Mouse (Mus musculus) CD4-positive, CD25-positive, alpha-beta regulatory T cell, adult 2 months (primary cell): ENCODE measurements around the gene Gm10801.
"Not testable (repeated sequence)": the region's sequence is repeated elsewhere in the genome, so short reads cannot be mapped to it uniquely, and the experiment has no call there.

Experiments
- DNase-seq: peaks from one replicate; pipeline ENCODE4 v3.0.0-alpha.2; 2012; ENCODE audit warnings: low read depth, low spot score

Gm10801 gene

DNA sequence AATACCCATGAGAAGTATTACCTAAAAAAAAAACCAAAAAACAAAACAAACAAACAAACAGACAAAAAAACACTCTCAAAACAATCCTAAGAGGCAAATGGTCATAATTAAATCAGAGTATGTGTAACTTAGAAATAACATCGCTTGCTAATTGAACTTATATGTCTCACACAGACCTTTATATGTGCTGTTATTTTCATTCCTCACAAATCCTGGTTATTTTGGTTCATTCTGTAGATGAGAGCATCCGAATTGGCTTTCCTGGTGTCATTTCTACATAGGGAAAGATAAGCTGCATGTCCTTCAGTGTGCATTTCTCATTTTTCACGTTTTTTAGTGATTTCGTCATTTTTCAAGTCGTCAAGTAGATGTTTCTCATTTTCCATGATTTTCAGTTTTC lies at the start of gene Gm10801:
Gene Gm10801, plus strand, starts transcription at position 301 of the 400 bp plus-strand sequence.
- not testable (repeated sequence) for DNase-seq

DNA sequence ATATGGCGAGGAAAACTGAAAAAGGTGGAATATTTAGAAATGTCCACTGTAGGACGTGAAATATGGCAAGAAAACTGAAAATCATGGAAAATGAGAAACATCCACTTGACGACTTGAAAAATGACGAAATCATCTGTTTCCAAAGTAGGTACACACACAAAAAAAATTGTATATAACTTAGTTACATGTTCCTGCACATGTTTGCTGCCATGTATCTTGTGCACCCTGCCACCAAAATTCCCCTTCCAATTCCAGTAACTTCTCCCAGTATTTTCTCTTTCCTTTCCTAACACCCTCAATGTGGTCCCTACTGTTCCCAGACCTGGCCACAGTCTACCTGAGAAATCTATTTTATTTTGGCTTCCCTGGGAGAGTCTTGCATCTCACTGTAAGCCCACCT lies 5.2 kb downstream of the Gm10801 start, which contains the start of gene Gm10800:
Gene Gm10800, minus strand, starts transcription at position 101 of the 400 bp plus-strand sequence.
- DNase-seq: not testable (repeated sequence)

DNA sequence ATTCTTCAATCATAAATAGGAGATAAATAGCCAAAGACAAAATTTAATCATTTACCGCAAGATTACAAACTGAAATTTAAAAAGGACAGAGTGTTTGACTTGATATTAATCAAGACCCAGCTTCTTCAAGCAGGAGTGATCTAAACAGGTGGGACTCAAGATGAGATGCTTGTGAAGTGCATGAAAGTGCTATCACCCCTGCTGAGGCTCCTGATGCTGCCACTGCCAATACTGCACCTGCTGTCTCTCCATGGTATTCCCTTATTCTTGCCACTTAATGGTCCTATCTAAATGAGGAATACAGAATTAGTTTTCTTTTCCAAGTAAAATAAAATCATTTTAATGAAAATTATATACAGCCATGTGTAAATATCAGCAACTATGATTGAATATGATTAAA lies 35.5 kb downstream of the Gm10801 start:
- DNase-seq: no peak
